In genomic region chr19:5447515-5448353, GRCm38 (mm10) we compare ENCODE assay signal across 8 mouse cellular contexts. TPM values are rescaled to one million over a fixed set of nuclear protein-coding genes. Genes with fewer than 3 reads are reported as not detected.
DNase-seq lines count a peak whose midpoint lies in the region; ATAC-seq and TF ChIP-seq lines count a peak whose summit lies in the region.

TSS of gene Fosl1 (plus strand) at chr19:5447547.

- H3K4me1 ChIP-seq in intestine, postnatal 0 days (replicated peaks; ENCODE audit: control insufficient read depth, insufficient read depth, low read length), result 0 out of 2 replicates have a peak, but pooled peaks cover 6% of the 10 kb centered on the region
- H3K4me1 ChIP-seq in liver, embryonic 14.5 days (replicated peaks; ENCODE audit: control insufficient read depth in 2 of 2, insufficient read depth in 2 of 2, low read length in 1 of 2), result peaks cover 5 to 11% of the 10 kb centered on the region in 2 experiments

- H3K9ac ChIP-seq in intestine, postnatal 0 days (ENCODE audit: low read depth, low read length), result peak within 1 kb of the TSS; percentile 7; the same call in 1 of the 2 replicates
- H3K9ac ChIP-seq in liver, embryonic 14.5 days (replicated peaks), result peak within 1 kb of the TSS; percentile 19

- peak within 1 kb of the TSS; percentile 84 for H3K4me2 ChIP-seq in intestine, postnatal 0 days (replicated peaks; ENCODE audit: low read depth)
- peak within 1 kb of the TSS; percentile 80 for H3K4me2 ChIP-seq in liver, embryonic 14.5 days (ENCODE audit: low read depth)

- H3K4me3 ChIP-seq in intestine, postnatal 0 days (ENCODE audit: low read depth, low read length), result peak within 1 kb of the TSS; percentile 48
- H3K4me3 ChIP-seq in liver, embryonic 14.5 days (ENCODE audit: insufficient read depth in 1 of 2, low read depth in 2 of 2, low read length in 2 of 2), result peak within 1 kb of the TSS; percentile 57 to 59

- no peak for TF ChIP-seq CTCF in intestine, postnatal 0 days (IDR thresholded peaks at IDR 0.05; ENCODE audit: low read depth)
- no peak for TF ChIP-seq CTCF in liver, embryonic 14.5 days (IDR thresholded peaks at IDR 0.05; ENCODE audit: low read depth)

- H3K9me3 ChIP-seq in intestine, postnatal 0 days (ENCODE audit: control insufficient read depth), result no peaks in the 10 kb centered on the region
- no peaks in the 10 kb centered on the region for H3K9me3 ChIP-seq in liver, embryonic 14.5 days (ENCODE audit: control insufficient read depth, low read length)

- peak; percentile 71 for ATAC-seq in intestine, postnatal 0 days
- ATAC-seq in liver, embryonic 14.5 days (ENCODE audit: insufficient read depth), result peak; percentile 40; the same call in 1 of the 2 replicates

- DNase-seq in left cerebral cortex, adult 18-20 months (ENCODE audit: low spot score in 2 of 2), result peak; percentile 71 to 77
- DNase-seq in left cerebral cortex, adult 11 months (ENCODE audit: low spot score), result no peak
- peak; percentile 61 to 78 for DNase-seq in cerebellum, postnatal 25 days
- peak; percentile 64 for DNase-seq in gastrocnemius, postnatal 14 days
- DNase-seq in liver, embryonic 14.5 days (ENCODE audit: low read depth in 3 of 3, low spot score in 3 of 3), result no peak
- peak; percentile 80 to 86 for DNase-seq in natural killer cell, adult 2 months (ENCODE audit: low spot score in 2 of 2)
- peak; percentile 88 for DNase-seq in testis, postnatal 10 days (ENCODE audit: low spot score)

- no peaks in the 10 kb centered on the region for H3K36me3 ChIP-seq in intestine, postnatal 0 days (ENCODE audit: control insufficient read depth, insufficient read depth)
- no peaks in the 10 kb centered on the region for H3K36me3 ChIP-seq in liver, embryonic 14.5 days (replicated peaks; ENCODE audit: control insufficient read depth, insufficient read depth, low read depth)

- no peak for TF ChIP-seq EP300 in liver, embryonic 14.5 days (IDR thresholded peaks at IDR 0.05; ENCODE audit: low read depth)

- peaks cover 29% of the 10 kb centered on the region for H3K27me3 ChIP-seq in intestine, postnatal 0 days (replicated peaks; ENCODE audit: control insufficient read depth, insufficient read depth, low read length)
- H3K27me3 ChIP-seq in liver, embryonic 14.5 days (ENCODE audit: control insufficient read depth, insufficient read depth, low read length), result peaks cover 41% of the 10 kb centered on the region

- H3K27ac ChIP-seq in intestine, postnatal 0 days (ENCODE audit: low read depth, low read length), result no peak within 1 kb of the TSS
- H3K27ac ChIP-seq in liver, embryonic 14.5 days, result no peak within 1 kb of the TSS

- WGBS in intestine, postnatal 0 days, result under 1% methylated on average over 70 of the region's 70 CpGs
- under 1% methylated on average over 70 of the region's 70 CpGs for WGBS in liver, embryonic 14.5 days (ENCODE audit: insufficient replicate concordance)

- intact Hi-C loops in gastrocnemius, postnatal 14 days (cut with DNase I; ENCODE audit: low total_unique reads), result no loop called here

RNA-seq across cellular contexts. Expression of gene Fosl1, which starts in this region (rescaled TPM):
- not detected for total RNA-seq in left cerebral cortex, adult 18-20 months (2021)
- total RNA-seq in gastrocnemius, postnatal 14 days (2021), result not detected
- not detected in 2 replicates for polyA plus RNA-seq in intestine, postnatal 0 days (2015; fragmentation: Nextera tagmentation; extraction: Ambion mirVana)
- polyA plus RNA-seq in liver, embryonic 14.5 days (2012; rRNA removed), result 0.02 TPM in 1 of 2 replicates, not detected in the other
- polyA plus RNA-seq in liver, embryonic 14.5 days (2014; fragmentation: Nextera tagmentation; extraction: Ambion mirVana), result not detected in 2 replicates

Comparison
In these comparisons a context has a peak if more than half of its experiments do, and no peak if none do; other contexts are left out.
1. Peak in DNase-seq in left cerebral cortex, adult 18-20 months; RNA of the gene not detected or under 1 TPM.
2. Peak in DNase-seq in gastrocnemius, postnatal 14 days; RNA of the gene not detected or under 1 TPM.
3. Peak in ATAC-seq, H3K4me3 ChIP-seq, H3K9ac ChIP-seq and H3K4me2 ChIP-seq in intestine, postnatal 0 days; RNA of the gene not detected or under 1 TPM.
4. Peak in ATAC-seq, H3K4me3 ChIP-seq, H3K9ac ChIP-seq and H3K4me2 ChIP-seq in liver, embryonic 14.5 days; RNA of the gene not detected or under 1 TPM.
5. DNase-seq: peak in cerebellum, postnatal 25 days (2 of 2), natural killer cell, adult 2 months (2 of 2) and testis, postnatal 10 days (single experiment); none in left cerebral cortex, adult 11 months (single experiment) and liver, embryonic 14.5 days (0 of 3).